Mouse (Mus musculus) embryonic facial prominence, embryonic 11.5 days (tissue): ENCODE data around the gene Smap2. TPM values are rescaled to one million over a fixed set of nuclear protein-coding genes. Genes with fewer than 3 reads are reported as not detected.

Experiments used
- ATAC-seq: fragments of 200-750 bp; cut with Nextera tagmentation; replicated peaks from 2 replicates; pipeline ENCODE4 v1.8.0; 2017; ENCODE audit warnings: low read depth; ENCODE audit not compliant: insufficient number of reproducible peaks, low FRiP score, low TSS enrichment
- DNase-seq: peaks from one replicate; pipeline ENCODE4 v3.0.0-alpha.2; 2015; ENCODE audit warnings: low spot score
- H3K27ac ChIP-seq: fragments of 300-500 bp; sonication (generic); replicated peaks from 2 replicates; pipeline ENCODE4 v1.5.1; 2014; ENCODE audit warnings: mild to moderate bottlenecking, low read depth, low read length, control low read depth
- H3K27me3 ChIP-seq: fragments of 300-500 bp; sonication (generic); 2 replicates; pipeline ENCODE4 v1.6.1; 2014; ENCODE audit warnings: mild to moderate bottlenecking, low read length, moderate library complexity, mixed read lengths; ENCODE audit not compliant: control insufficient read depth, insufficient read depth
- H3K36me3 ChIP-seq: fragments of 300-500 bp; sonication (generic); replicated peaks from 2 replicates; pipeline ENCODE4 v1.6.1; 2014; ENCODE audit warnings: low read depth, mild to moderate bottlenecking, low read length, moderate library complexity, mixed read lengths; ENCODE audit not compliant: control insufficient read depth, insufficient read depth
- H3K4me1 ChIP-seq: fragments of 300-500 bp; sonication (generic); 2 replicates; pipeline ENCODE4 v1.6.1; 2014; ENCODE audit warnings: low read length, mixed read lengths; ENCODE audit not compliant: control insufficient read depth, insufficient read depth
- H3K4me2 ChIP-seq: fragments of 300-500 bp; sonication (generic); 2 replicates; pipeline ENCODE4 v1.6.1; 2014; ENCODE audit warnings: low read depth, mild to moderate bottlenecking, control low read depth, low read length, moderate library complexity
- H3K4me3 ChIP-seq: fragments of 300-500 bp; sonication (generic); 2 replicates; pipeline ENCODE4 v1.5.1; 2014; ENCODE audit warnings: low read depth, low read length, control low read depth
- H3K9ac ChIP-seq: fragments of 300-500 bp; sonication (generic); replicated peaks from 2 replicates; pipeline ENCODE4 v1.6.1; 2014; ENCODE audit warnings: mild to moderate bottlenecking, control low read depth, low read length
- H3K9me3 ChIP-seq: fragments of 300-500 bp; sonication (generic); replicated peaks from 2 replicates; pipeline ENCODE4 v1.6.1; 2016; ENCODE audit warnings: mild to moderate bottlenecking, low read length, inconsistent platforms, mixed read lengths; ENCODE audit not compliant: control insufficient read depth
- WGBS: fragments of 180-500 bp; shearing (Covaris S2); extraction: QIAGEN DNeasy Blood & Tissue Kit; methylation state at CpG from one replicate; pipeline ENCODE4 v1.1.7; 2014; 5-methylcytosine and 5-hydroxymethylcytosine counted together
- polyA plus RNA-seq: library from polyadenylated mRNA; unstranded; fragments of >200 nt; fragmentation: Nextera tagmentation; extraction: Ambion mirVana; gene quantifications from 2 replicates; pipeline ENCODE4 v1.2.1, GENCODE M21; 2014

Gene Smap2
- polyA plus RNA-seq, 1 experiment from 2014 or later = 17.2 TPM

DNA sequence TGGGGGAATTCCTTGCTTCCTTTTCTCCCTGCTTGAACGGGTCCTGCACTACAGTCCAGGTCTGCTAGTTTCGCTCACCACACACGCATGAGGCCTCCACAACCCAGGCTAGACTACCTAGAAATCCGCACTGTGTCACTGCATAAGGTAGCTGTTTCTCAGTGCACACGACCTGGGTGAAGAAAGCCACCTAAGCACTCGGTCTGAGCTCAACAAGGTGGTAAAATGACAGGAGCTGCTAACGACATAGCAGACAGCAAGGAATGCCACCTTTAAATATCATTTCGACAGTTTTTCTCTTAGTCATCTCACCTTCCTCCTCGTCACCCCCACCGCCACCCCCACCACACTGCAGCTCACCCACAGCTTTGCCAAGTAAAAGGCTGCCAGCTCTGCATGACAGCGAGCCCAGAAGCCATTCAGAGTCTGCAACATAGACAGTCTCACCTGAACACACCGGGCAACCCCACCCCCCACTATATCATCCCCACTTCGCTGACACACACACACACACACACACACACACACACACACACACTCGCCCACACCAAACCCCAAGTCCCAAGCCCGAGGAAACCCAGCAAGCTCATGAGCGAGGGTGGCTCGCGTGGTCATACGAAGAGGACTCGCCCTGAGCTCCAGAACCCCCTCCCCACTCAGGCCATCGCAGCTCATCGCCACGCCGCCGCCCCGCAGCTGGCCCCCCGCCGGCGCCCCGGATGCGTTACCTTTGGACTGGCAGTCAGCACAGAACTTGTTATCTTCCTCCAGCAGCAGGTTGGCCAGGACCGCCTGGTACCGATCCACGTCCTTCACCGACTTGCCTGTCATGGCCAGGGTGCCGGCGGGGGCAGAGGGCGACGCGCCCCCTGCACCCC, 787 bp downstream of the Smap2 start:
- H3K27me3 ChIP-seq = no peaks in the 10 kb centered on the region
- DNase-seq (no peak), ATAC-seq (peak; percentile 40)
- peak overlapping the region; percentile 96 for H3K4me3 ChIP-seq
- H3K36me3 ChIP-seq = no peaks in the 10 kb centered on the region
- peak overlapping the region; percentile 79 for H3K9ac ChIP-seq
- no peaks in the 10 kb centered on the region for H3K9me3 ChIP-seq
- H3K4me2 ChIP-seq = peak overlapping the region; percentile 92
- 8% methylated on average over 40 of the region's 40 CpGs for WGBS
- H3K27ac ChIP-seq = 0 out of 2 replicates have a peak overlapping the region, but pooled peaks have one; percentile 41
- no peaks in the 10 kb centered on the region for H3K4me1 ChIP-seq

GRCm38 (mm10) chr4:121015268-121015659, 1.8 kb downstream of the Smap2 start:
- Histone ChIP-seq H3K9me3 (no peaks in the 10 kb centered on the region), H3K27me3 (no peaks in the 10 kb centered on the region), H3K27ac (no peak overlapping the region), H3K4me3 (no peak overlapping the region), H3K4me1 (no peaks in the 10 kb centered on the region), H3K4me2 (no peak overlapping the region), H3K36me3 (no peaks in the 10 kb centered on the region), H3K9ac (no peak overlapping the region)
- DNase-seq (no peak), ATAC-seq (no peak)
- WGBS = 87% methylated on average over 7 of the region's 7 CpGs

DNA sequence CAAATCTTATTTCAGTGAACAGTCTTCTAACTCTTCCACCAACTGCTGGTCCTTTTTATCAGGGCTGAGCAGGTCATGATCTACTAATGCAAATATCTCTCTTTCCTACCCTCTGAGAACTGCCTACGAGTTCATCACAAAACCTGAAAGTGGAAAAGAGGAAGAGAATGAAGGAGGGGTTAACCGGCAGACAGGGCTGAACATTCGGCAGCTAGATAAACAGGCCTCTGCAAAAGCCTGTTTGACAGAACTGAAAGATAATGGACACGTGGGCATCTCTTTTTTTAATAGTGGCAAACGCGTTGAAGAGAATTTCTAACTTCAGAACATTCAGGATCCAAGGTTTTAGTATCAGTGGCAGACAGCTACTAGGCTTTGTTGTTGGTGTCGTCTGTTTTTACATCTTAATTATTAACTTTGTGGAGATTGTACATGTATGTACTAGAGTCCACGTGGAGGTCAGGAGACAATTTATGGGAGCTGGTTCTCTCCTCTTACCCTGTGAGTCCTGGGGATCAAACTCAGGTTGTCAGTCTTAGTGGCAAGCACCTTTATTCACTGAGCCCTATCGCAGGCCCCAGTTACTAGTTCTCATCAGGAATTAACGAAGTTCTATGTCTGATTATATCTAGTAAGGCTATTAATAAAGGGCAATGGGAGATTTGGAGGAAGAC, 2.3 kb downstream of the Smap2 start:
- H3K4me1 ChIP-seq = no peaks in the 10 kb centered on the region
- no peaks in the 10 kb centered on the region for H3K9me3 ChIP-seq
- WGBS = 84% methylated on average over 10 of the region's 10 CpGs
- H3K4me3 ChIP-seq = no peak overlapping the region
- DNase-seq (no peak), ATAC-seq (no peak)
- no peak overlapping the region for H3K4me2 ChIP-seq
- no peak overlapping the region for H3K27ac ChIP-seq
- H3K9ac ChIP-seq = no peak overlapping the region
- H3K36me3 ChIP-seq = no peaks in the 10 kb centered on the region
- no peaks in the 10 kb centered on the region for H3K27me3 ChIP-seq

GRCm38 (mm10) chr4:121010770-121011549, 6.1 kb downstream of the Smap2 start:
- Histone ChIP-seq H3K4me3 (no peak overlapping the region), H3K36me3 (no peaks in the 10 kb centered on the region), H3K9me3 (no peaks in the 10 kb centered on the region), H3K9ac (no peak overlapping the region), H3K27ac (no peak overlapping the region), H3K27me3 (no peaks in the 10 kb centered on the region), H3K4me2 (no peak overlapping the region), H3K4me1 (no peaks in the 10 kb centered on the region)
- 84% methylated on average over 11 of the region's 11 CpGs for WGBS
- ATAC-seq (no peak), DNase-seq (no peak)

- WGBS = 89% methylated on average over 5 of the region's 5 CpGs
Measured at GRCm38 (mm10) chr4:121009151-121009550, 7.9 kb downstream of the Smap2 start.

GRCm38 (mm10) chr4:121008071-121008745, 8.8 kb downstream of the Smap2 start:
- Histone ChIP-seq H3K36me3 (no peaks in the 10 kb centered on the region), H3K27ac (no peak overlapping the region), H3K4me1 (no peaks in the 10 kb centered on the region), H3K9me3 (no peaks in the 10 kb centered on the region), H3K4me2 (no peak overlapping the region), H3K4me3 (no peak overlapping the region), H3K9ac (no peak overlapping the region), H3K27me3 (no peaks in the 10 kb centered on the region)
- WGBS = 66% methylated on average over 3 of the region's 3 CpGs
- ATAC-seq (no peak), DNase-seq (no peak)

More at GRCm38 (mm10) chr4:121009151-121009550, 7.9 kb downstream of the Smap2 start:
- no peak for ATAC-seq
- Histone ChIP-seq H3K9me3 (no peaks in the 10 kb centered on the region), H3K4me2 (no peak overlapping the region), H3K27me3 (no peaks in the 10 kb centered on the region), H3K9ac (no peak overlapping the region), H3K27ac (no peak overlapping the region), H3K4me3 (no peak overlapping the region), H3K36me3 (no peaks in the 10 kb centered on the region), H3K4me1 (no peaks in the 10 kb centered on the region)
- no peak for DNase-seq

- Histone ChIP-seq H3K9me3 (no peaks in the 10 kb centered on the region), H3K36me3 (no peaks in the 10 kb centered on the region), H3K4me1 (no peaks in the 10 kb centered on the region; the same call in 1 of the 2 replicates), H3K27me3 (no peaks in the 10 kb centered on the region), H3K4me3 (no peak overlapping the region), H3K4me2 (no peak overlapping the region), H3K27ac (no peak overlapping the region), H3K9ac (no peak overlapping the region)
- DNase-seq = no peak
- no peak for ATAC-seq
Measured at GRCm38 (mm10) chr4:121007006-121007405, 10.0 kb downstream of the Smap2 start.
